Mouse (Mus musculus) stomach, postnatal 0 days (tissue): ENCODE measurements at regions not wholly inside any gene's neighbourhood (a gene's known extent, or its start where the extent isn't known, plus 50 kb on each side); places are given as distances from the start of the nearest gene placed in this dataset.

Experiments
- CTCF ChIP-seq: IDR thresholded peaks from 2 replicates; pipeline ENCODE4 v1.5.1; 2016; ENCODE audit warnings: antibody characterized with exemption, low read depth, mild to moderate bottlenecking, moderate library complexity
- EP300 ChIP-seq: optimal IDR thresholded peaks from 2 replicates; pipeline ENCODE3; 2016; ENCODE audit warnings: antibody characterized with exemption

DNA sequence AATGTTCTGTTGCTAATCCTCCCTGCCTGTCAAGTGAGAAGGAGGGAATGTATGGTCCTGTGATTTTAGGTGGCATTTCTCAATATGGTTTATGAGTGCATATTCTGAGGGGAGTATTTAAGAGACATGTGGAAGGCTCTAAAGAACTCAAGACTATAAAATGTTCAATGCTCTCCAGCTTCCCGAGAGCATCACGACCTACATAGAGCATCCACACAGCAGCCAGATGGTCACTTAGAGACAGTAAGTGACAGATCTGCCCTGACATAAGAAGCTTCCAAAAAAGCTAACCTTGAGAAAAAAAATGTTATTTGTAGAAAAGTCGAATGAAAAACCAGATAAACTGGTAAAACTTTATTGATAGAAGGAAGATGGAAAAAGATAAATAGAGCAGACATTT lies 444.9 kb upstream of the Tnp1 start:
- no peak for TF ChIP-seq EP300
- TF ChIP-seq CTCF = no peak
